Mouse (Mus musculus): ENCODE measurements at regions not wholly inside any gene's neighbourhood (a gene's known extent, or its start where the extent isn't known, plus 50 kb on each side); places are given as distances from the start of the nearest gene placed in this dataset.

GRCm38 (mm10) chr13:30067581-30068375 is 68.5 kb upstream of the Mboat1 start:
- H3K4me3 ChIP-seq (ENCODE audit: low read depth, low read length): no peak overlapping the region
- no peaks in the 10 kb centered on the region for H3K27me3 ChIP-seq (ENCODE audit: control insufficient read depth, insufficient read depth, low read length)
- H3K27ac ChIP-seq (ENCODE audit: low read depth, low read length): no peak overlapping the region
- H3K4me1 ChIP-seq (replicated peaks; ENCODE audit: control insufficient read depth, insufficient read depth, low read length): no peaks in the 10 kb centered on the region
- WGBS: 86% methylated on average over 6 of the region's 6 CpGs
- no peak overlapping the region for H3K4me2 ChIP-seq (ENCODE audit: low read depth, low read length, severe bottlenecking)
- H3K36me3 ChIP-seq (ENCODE audit: control insufficient read depth, insufficient read depth, low read length): no peaks in the 10 kb centered on the region
- H3K9me3 ChIP-seq (ENCODE audit: control insufficient read depth, low read length): no peaks in the 10 kb centered on the region
- DNase-seq (ENCODE audit: low spot score) (no peak), ATAC-seq (replicated peaks; ENCODE audit: low FRiP score) (no peak)
- H3K9ac ChIP-seq (ENCODE audit: low read length): no peak overlapping the region

- no peaks in the 10 kb centered on the region for H3K27me3 ChIP-seq (ENCODE audit: control insufficient read depth, insufficient read depth, low read length)
- DNase-seq (ENCODE audit: low spot score) (no peak), ATAC-seq (replicated peaks; ENCODE audit: low FRiP score) (no peak)
- no peak overlapping the region for H3K9ac ChIP-seq (ENCODE audit: low read length)
- no peak overlapping the region for H3K4me3 ChIP-seq (ENCODE audit: low read depth, low read length)
- no peak overlapping the region for H3K27ac ChIP-seq (ENCODE audit: low read depth, low read length)
- H3K36me3 ChIP-seq (ENCODE audit: control insufficient read depth, insufficient read depth, low read length): no peaks in the 10 kb centered on the region
- 48% methylated on average over 8 of the region's 8 CpGs for WGBS
- H3K9me3 ChIP-seq (ENCODE audit: control insufficient read depth, low read length): no peaks in the 10 kb centered on the region
- no peak overlapping the region for H3K4me2 ChIP-seq (ENCODE audit: low read depth, low read length, severe bottlenecking)
- no peaks in the 10 kb centered on the region for H3K4me1 ChIP-seq (replicated peaks; ENCODE audit: control insufficient read depth, insufficient read depth, low read length)
These were observed 70.8 kb upstream of the Mboat1 start for GRCm38 (mm10) chr13:30065520-30065919.

GRCm38 (mm10) chr13:30063741-30064140 is 72.5 kb upstream of the Mboat1 start:
- H3K4me1 ChIP-seq (replicated peaks; ENCODE audit: control insufficient read depth, insufficient read depth, low read length): no peaks in the 10 kb centered on the region
- H3K9me3 ChIP-seq (ENCODE audit: control insufficient read depth, low read length): no peaks in the 10 kb centered on the region
- no peaks in the 10 kb centered on the region for H3K36me3 ChIP-seq (ENCODE audit: control insufficient read depth, insufficient read depth, low read length)
- no peak for DNase-seq (ENCODE audit: low spot score)
- WGBS: 82% methylated on average over 3 of the region's 3 CpGs
- no peak overlapping the region for H3K9ac ChIP-seq (ENCODE audit: low read length)
- H3K27ac ChIP-seq (ENCODE audit: low read depth, low read length): no peak overlapping the region
- H3K4me3 ChIP-seq (ENCODE audit: low read depth, low read length): no peak overlapping the region
- H3K27me3 ChIP-seq (ENCODE audit: control insufficient read depth, insufficient read depth, low read length): no peaks in the 10 kb centered on the region
- no peak for ATAC-seq (replicated peaks; ENCODE audit: low FRiP score)
- H3K4me2 ChIP-seq (ENCODE audit: low read depth, low read length, severe bottlenecking): no peak overlapping the region

- H3K27ac ChIP-seq (ENCODE audit: low read depth, low read length): no peak overlapping the region
- H3K9ac ChIP-seq (ENCODE audit: low read length): no peak overlapping the region
- no peak overlapping the region for H3K4me3 ChIP-seq (ENCODE audit: low read depth, low read length)
- H3K9me3 ChIP-seq (ENCODE audit: control insufficient read depth, low read length): no peaks in the 10 kb centered on the region
- H3K27me3 ChIP-seq (ENCODE audit: control insufficient read depth, insufficient read depth, low read length): no peaks in the 10 kb centered on the region
- WGBS: 79% methylated on average over 4 of the region's 4 CpGs
- H3K4me2 ChIP-seq (ENCODE audit: low read depth, low read length, severe bottlenecking): no peak overlapping the region
- DNase-seq (ENCODE audit: low spot score) (no peak), ATAC-seq (replicated peaks; ENCODE audit: low FRiP score) (no peak)
- no peaks in the 10 kb centered on the region for H3K36me3 ChIP-seq (ENCODE audit: control insufficient read depth, insufficient read depth, low read length)
- no peaks in the 10 kb centered on the region for H3K4me1 ChIP-seq (replicated peaks; ENCODE audit: control insufficient read depth, insufficient read depth, low read length)
These were observed 74.0 kb upstream of the Mboat1 start for GRCm38 (mm10) chr13:30062285-30062684.

GRCm38 (mm10) chr13:30055141-30055645 is 69.3 kb upstream of the E2f3 start:
- H3K36me3 ChIP-seq (ENCODE audit: control insufficient read depth, insufficient read depth, low read length): no peaks in the 10 kb centered on the region
- H3K4me1 ChIP-seq (replicated peaks; ENCODE audit: control insufficient read depth, insufficient read depth, low read length): no peaks in the 10 kb centered on the region
- H3K9ac ChIP-seq (ENCODE audit: low read length): no peak overlapping the region
- WGBS: 93% methylated on average over 3 of the region's 3 CpGs
- H3K27ac ChIP-seq (ENCODE audit: low read depth, low read length): no peak overlapping the region
- H3K4me3 ChIP-seq (ENCODE audit: low read depth, low read length): no peak overlapping the region
- no peaks in the 10 kb centered on the region for H3K9me3 ChIP-seq (ENCODE audit: control insufficient read depth, low read length)
- DNase-seq (ENCODE audit: low spot score) (no peak), ATAC-seq (replicated peaks; ENCODE audit: low FRiP score) (no peak)
- no peaks in the 10 kb centered on the region for H3K27me3 ChIP-seq (ENCODE audit: control insufficient read depth, insufficient read depth, low read length)
- H3K4me2 ChIP-seq (ENCODE audit: low read depth, low read length, severe bottlenecking): no peak overlapping the region

GRCm38 (mm10) chr13:30051891-30052550 is 66.2 kb upstream of the E2f3 start:
- ATAC-seq (replicated peaks; ENCODE audit: low FRiP score) (no peak), DNase-seq (ENCODE audit: low spot score) (no peak)
- no peak overlapping the region for H3K27ac ChIP-seq (ENCODE audit: low read depth, low read length)
- H3K9me3 ChIP-seq (ENCODE audit: control insufficient read depth, low read length): no peaks in the 10 kb centered on the region
- 74% methylated on average over 16 of the region's 16 CpGs for WGBS
- no peak overlapping the region for H3K9ac ChIP-seq (ENCODE audit: low read length)
- H3K27me3 ChIP-seq (ENCODE audit: control insufficient read depth, insufficient read depth, low read length): no peaks in the 10 kb centered on the region
- H3K4me2 ChIP-seq (ENCODE audit: low read depth, low read length, severe bottlenecking): no peak overlapping the region
- H3K36me3 ChIP-seq (ENCODE audit: control insufficient read depth, insufficient read depth, low read length): no peaks in the 10 kb centered on the region
- no peak overlapping the region for H3K4me3 ChIP-seq (ENCODE audit: low read depth, low read length)
- H3K4me1 ChIP-seq (replicated peaks; ENCODE audit: control insufficient read depth, insufficient read depth, low read length): no peaks in the 10 kb centered on the region

- H3K9ac ChIP-seq (ENCODE audit: low read length): no peak overlapping the region
- no peaks in the 10 kb centered on the region for H3K4me1 ChIP-seq (replicated peaks; ENCODE audit: control insufficient read depth, insufficient read depth, low read length)
- H3K4me2 ChIP-seq (ENCODE audit: low read depth, low read length, severe bottlenecking): no peak overlapping the region
- WGBS: 89% methylated on average over 9 of the region's 9 CpGs
- no peaks in the 10 kb centered on the region for H3K27me3 ChIP-seq (ENCODE audit: control insufficient read depth, insufficient read depth, low read length)
- DNase-seq (ENCODE audit: low spot score): no peak
- no peaks in the 10 kb centered on the region for H3K36me3 ChIP-seq (ENCODE audit: control insufficient read depth, insufficient read depth, low read length)
- H3K27ac ChIP-seq (ENCODE audit: low read depth, low read length): no peak overlapping the region
- H3K9me3 ChIP-seq (ENCODE audit: control insufficient read depth, low read length): no peaks in the 10 kb centered on the region
- no peak overlapping the region for H3K4me3 ChIP-seq (ENCODE audit: low read depth, low read length)
- ATAC-seq (replicated peaks; ENCODE audit: low FRiP score): no peak
These were observed 65.1 kb upstream of the E2f3 start for GRCm38 (mm10) chr13:30050745-30051508.

GRCm38 (mm10) chr13:30048260-30048859 is 62.5 kb upstream of the E2f3 start:
- Histone ChIP-seq H3K36me3 (ENCODE audit: control insufficient read depth, insufficient read depth, low read length) (no peaks in the 10 kb centered on the region), H3K4me2 (ENCODE audit: low read depth, low read length, severe bottlenecking) (no peak overlapping the region), H3K4me1 (replicated peaks; ENCODE audit: control insufficient read depth, insufficient read depth, low read length) (no peaks in the 10 kb centered on the region), H3K4me3 (ENCODE audit: low read depth, low read length) (no peak overlapping the region), H3K9ac (ENCODE audit: low read length) (no peak overlapping the region), H3K27ac (ENCODE audit: low read depth, low read length) (no peak overlapping the region), H3K9me3 (ENCODE audit: control insufficient read depth, low read length) (no peaks in the 10 kb centered on the region), H3K27me3 (ENCODE audit: control insufficient read depth, insufficient read depth, low read length) (no peaks in the 10 kb centered on the region)
- DNase-seq (ENCODE audit: low spot score): no peak
- 84% methylated on average over 11 of the region's 11 CpGs for WGBS
- ATAC-seq (replicated peaks; ENCODE audit: low FRiP score): no peak
